Mouse (Mus musculus): ENCODE measurements at regions not wholly inside any gene's neighbourhood (a gene's known extent, or its start where the extent isn't known, plus 50 kb on each side); places are given as distances from the start of the nearest gene placed in this dataset.
A peak's percentile ranks its signal among the peaks of the same experiment; 100 is the strongest.

DNA sequence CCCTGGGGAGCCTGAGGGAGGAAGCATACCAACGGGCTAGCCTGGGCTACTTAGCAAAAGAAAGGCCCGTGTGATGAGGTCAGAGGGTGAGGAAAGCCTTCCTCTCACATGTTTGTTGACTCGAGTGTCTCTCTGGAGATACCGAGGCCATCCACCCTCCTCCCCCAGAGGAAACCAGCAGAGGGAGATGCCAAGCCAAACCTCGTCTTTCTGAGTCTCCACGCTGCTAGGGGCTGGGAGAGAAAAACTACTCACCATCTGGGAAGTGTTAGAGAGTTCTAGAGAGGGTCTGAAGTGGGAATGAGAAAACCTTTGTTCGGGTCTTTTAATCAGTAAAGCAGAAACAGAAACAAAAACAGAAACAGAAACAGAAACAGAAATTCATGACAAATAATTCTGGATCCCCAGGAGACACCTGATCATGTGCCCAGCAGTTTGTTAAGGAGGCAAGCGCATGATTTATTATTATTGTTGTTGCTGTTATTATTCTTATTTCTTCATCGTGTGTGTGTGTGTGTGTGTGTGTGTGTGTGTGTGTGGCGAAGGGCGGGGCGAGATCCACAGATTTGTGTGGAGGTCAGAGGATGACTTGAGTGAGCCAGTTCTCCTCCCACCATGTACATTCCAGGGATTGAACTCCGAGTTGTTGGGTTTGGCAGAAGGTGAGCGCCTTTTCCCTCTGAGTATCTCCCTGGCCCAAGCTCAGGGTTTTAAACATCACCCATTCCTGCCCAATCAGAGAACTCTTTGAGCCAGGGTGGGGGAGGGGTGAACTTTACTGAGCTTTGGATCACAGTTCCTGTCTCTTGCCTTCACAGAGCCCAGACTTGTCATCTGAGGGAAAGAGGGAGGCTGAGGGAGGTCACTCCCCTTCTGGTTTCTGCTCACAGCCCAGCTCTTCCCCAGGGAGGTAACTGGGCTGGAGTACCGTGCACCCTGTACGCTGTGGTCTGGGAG, 104.2 kb downstream of the Zfp36l2 start:
- H3K9me3 ChIP-seq: no peaks in the 10 kb centered on the region
- H3K27me3 ChIP-seq: no peaks in the 10 kb centered on the region
- H3K4me3 ChIP-seq: no peak overlapping the region
- peaks cover 29% of the 10 kb centered on the region for H3K4me1 ChIP-seq
- H3K27ac ChIP-seq (replicated peaks): no peak overlapping the region
- no peak overlapping the region for H3K9ac ChIP-seq (replicated peaks)
- WGBS: 71% methylated on average over 16 of the region's 16 CpGs
- no peaks in the 10 kb centered on the region for H3K36me3 ChIP-seq
- no peak overlapping the region for H3K4me2 ChIP-seq (replicated peaks)
- no peak for ATAC-seq (replicated peaks)

DNA sequence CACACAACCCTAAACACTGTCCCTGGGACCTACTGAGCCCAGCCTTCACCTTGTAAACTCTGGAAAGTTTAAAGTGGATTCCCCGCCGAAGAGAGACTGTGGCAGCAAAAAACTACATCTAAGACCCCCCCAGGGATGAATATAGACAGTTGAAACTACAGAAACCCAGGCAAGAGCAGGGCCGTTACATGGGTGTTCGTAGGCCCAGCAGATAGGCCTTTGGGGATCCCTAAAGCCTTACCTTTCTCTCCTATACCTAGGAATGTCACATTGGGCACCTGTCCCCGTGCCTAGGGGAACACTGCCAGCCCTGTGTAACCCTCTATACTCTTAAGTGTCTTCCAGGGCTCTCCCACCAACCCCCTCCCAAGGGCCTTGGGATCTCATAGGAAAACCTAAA, 105.2 kb downstream of the Zfp36l2 start:
- H3K27me3 ChIP-seq: no peaks in the 10 kb centered on the region
- H3K4me2 ChIP-seq (replicated peaks): no peak overlapping the region
- H3K4me1 ChIP-seq: peaks cover 29% of the 10 kb centered on the region
- no peaks in the 10 kb centered on the region for H3K36me3 ChIP-seq
- ATAC-seq (replicated peaks): no peak
- peak overlapping the region; percentile 91 for H3K27ac ChIP-seq (replicated peaks)
- 90% methylated on average over 5 of the region's 5 CpGs for WGBS
- H3K9me3 ChIP-seq: no peaks in the 10 kb centered on the region
- no peak overlapping the region for H3K4me3 ChIP-seq
- no peak overlapping the region for H3K9ac ChIP-seq (replicated peaks)

DNA sequence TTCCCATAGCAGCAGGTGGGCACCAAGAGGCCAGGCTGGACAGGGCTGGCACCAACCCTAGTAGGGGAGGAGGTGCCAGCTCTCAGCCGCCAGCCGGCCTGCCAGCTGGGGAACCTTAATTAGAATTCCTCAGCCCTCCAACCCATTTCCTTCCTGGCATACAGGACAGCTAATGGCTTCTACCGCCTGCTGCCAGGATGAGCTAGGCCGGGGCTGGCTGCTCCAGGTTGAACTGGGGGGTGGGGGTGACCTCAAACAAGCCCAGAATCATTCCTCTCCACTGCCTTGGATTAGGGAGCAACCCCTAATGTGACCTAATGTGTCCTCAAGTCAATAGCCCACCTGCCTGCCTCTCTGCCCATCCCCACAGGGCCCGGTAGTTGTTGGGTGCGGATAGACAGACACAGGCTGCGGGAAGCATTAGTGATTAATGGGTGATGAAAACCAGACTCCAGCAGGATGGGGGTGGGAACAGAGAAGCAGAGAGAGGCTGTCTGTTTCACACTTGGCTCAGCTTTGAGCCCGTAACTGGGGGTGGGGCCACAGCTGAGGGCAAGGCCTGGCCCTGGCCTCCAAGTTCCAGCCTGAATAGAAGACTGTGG, 105.9 kb downstream of the Zfp36l2 start:
- 31% methylated on average over 8 of the region's 8 CpGs for WGBS
- Histone ChIP-seq H3K4me3 (no peak overlapping the region), H3K4me1 (peaks cover 29% of the 10 kb centered on the region), H3K27me3 (no peaks in the 10 kb centered on the region), H3K9ac (replicated peaks) (no peak overlapping the region), H3K27ac (replicated peaks) (peak overlapping the region; percentile 91), H3K4me2 (replicated peaks) (no peak overlapping the region; the same call in 1 of the 2 replicates), H3K36me3 (no peaks in the 10 kb centered on the region), H3K9me3 (no peaks in the 10 kb centered on the region)
- peak; percentile 93 for ATAC-seq (replicated peaks)

DNA sequence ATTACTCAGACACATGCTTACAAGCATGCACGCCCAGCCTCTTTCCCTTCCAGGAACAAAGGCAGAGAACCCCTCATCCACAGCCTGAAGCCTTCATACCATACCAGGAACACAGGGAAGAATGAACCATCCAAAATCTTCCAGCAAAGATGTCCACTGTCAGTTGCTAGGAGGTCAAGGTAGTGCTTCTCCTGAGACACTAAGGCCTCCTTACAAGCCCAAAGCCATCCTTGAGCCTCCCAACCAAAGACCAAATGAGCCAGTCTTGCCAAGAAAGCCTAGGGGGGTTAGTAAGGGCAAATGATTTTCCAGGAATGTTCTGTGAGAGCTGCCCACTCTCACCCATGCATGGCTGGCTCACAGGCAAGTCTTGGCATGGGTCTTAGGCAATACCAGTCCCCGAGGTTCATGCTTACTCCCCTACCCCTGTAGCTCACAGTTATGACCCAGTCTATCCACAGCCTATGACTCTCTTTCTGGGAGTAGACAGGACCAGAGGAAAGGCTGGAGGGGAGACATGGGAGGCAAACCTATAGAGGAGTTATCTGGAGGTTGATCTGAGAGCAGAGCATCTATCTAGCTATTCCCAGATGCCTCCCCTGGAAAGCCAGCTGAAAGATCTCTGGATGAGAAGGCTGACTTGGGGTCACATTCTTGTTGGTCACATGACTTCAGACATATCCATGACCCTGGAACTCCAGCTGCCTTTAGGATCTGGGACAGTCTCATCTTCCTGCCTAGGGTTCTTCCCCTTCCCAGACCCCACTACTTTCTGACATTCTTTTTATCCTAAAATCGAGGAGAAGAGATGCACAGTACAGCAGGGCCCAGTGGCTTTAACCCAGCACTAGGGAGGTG, 112.4 kb downstream of the Zfp36l2 start:
- no peak for ATAC-seq (replicated peaks)
- WGBS: 69% methylated on average over 3 of the region's 3 CpGs
- Histone ChIP-seq H3K4me3 (no peak overlapping the region), H3K4me1 (no peaks in the 10 kb centered on the region), H3K9ac (replicated peaks) (no peak overlapping the region), H3K4me2 (replicated peaks) (no peak overlapping the region), H3K27me3 (no peaks in the 10 kb centered on the region), H3K9me3 (no peaks in the 10 kb centered on the region), H3K27ac (replicated peaks) (no peak overlapping the region), H3K36me3 (no peaks in the 10 kb centered on the region)

DNA sequence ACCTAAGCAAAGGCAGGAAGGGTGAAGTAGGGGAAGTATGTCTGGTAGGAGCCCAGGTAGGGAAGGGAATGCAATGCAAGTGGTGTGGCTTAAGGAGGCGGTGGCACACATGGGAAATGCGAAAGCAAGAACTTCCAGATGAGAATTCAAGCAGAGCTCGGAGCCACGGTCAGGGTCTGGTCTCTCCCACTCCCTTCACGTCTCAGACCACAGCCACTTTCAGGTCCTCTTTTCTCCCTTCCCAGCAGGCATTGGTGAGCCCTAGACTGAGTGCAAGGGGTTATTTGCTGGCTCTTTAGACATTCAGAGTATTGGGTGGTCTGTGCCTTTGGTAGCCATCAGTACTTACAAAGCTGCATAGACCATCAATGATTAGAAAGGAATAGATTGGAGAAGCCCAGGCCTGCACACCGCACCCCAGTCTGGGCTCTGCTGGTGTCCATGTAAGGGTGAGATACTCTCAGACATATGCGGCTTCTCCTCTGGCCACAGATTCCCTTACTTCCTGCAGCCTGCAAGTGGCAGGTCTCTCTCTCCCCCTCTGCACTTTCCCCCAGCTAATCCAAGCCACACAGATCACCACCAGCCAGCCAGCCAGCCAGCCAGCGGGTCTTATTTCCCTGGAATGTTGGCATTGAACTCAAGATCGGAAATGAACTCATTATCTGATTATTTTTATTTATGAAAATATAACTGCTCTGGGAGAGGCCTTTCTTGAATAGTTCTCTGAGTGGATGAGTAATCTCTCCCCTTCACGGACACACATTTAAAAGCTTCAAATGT, 113.6 kb downstream of the Zfp36l2 start:
- Histone ChIP-seq H3K9ac (replicated peaks) (no peak overlapping the region), H3K9me3 (no peaks in the 10 kb centered on the region), H3K27me3 (no peaks in the 10 kb centered on the region), H3K4me1 (no peaks in the 10 kb centered on the region), H3K4me2 (replicated peaks) (no peak overlapping the region), H3K4me3 (no peak overlapping the region), H3K27ac (replicated peaks) (no peak overlapping the region), H3K36me3 (no peaks in the 10 kb centered on the region)
- WGBS: 86% methylated on average over 10 of the region's 10 CpGs
- no peak for ATAC-seq (replicated peaks)

DNA sequence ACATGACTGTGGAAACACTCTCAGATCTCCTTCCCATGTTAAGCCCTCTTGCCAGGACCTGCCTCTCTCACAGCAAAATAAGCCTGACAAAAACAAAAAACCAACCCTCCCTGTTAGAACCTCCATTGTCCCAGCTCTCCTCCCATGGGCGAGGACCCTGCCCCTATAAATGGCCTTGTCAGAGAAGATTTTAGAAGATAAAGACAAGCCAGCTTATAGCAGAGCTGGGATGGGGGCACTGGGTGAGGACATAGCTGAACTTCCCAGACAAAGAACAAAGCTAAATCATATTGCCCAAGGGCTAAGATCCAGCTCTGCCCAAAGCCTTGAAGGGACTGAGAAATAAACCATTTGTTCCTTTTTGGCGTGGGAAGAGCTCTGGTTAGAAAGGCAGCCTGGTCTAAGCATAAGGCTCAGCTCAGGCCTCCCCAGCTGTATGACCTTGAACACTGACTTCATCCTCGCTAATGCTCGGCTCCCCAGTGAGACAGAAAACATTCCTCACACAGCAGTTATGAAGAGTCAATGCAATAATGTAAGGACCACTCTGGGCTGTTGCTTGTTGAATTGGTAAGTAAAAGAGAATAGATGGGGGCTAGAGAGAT, 115.2 kb downstream of the Zfp36l2 start:
- H3K27ac ChIP-seq (replicated peaks): no peak overlapping the region

DNA sequence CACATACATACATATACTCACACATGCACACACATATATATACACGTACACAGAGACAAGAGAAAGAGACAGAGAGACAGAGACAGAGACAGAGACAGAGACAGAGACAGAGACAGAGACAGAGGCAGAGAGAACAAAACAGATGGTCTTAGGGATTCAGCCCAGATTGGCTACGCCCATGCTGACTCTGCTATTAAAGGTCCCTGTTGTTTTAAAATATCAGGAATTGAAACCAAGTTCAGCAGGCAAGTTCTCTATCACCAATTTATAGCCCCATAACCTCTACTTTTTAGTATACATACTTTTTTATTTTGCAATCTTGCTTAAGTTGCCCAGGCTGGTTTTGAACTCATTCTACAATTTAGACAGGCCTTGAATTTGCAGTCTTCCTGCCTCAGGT, 115.9 kb downstream of the Zfp36l2 start:
- 89% methylated on average over 2 of the region's 2 CpGs for WGBS
- H3K4me2 ChIP-seq (replicated peaks): no peak overlapping the region
- no peaks in the 10 kb centered on the region for H3K36me3 ChIP-seq
- H3K27ac ChIP-seq (replicated peaks): no peak overlapping the region
- no peaks in the 10 kb centered on the region for H3K9me3 ChIP-seq
- H3K9ac ChIP-seq (replicated peaks): no peak overlapping the region
- no peaks in the 10 kb centered on the region for H3K27me3 ChIP-seq
- no peak overlapping the region for H3K4me3 ChIP-seq
- no peak for ATAC-seq (replicated peaks)
- H3K4me1 ChIP-seq: no peaks in the 10 kb centered on the region

More for the DNA sequence above, 115.2 kb downstream of the Zfp36l2 start:
- no peaks in the 10 kb centered on the region for H3K27me3 ChIP-seq
- no peak for ATAC-seq (replicated peaks)
- H3K4me2 ChIP-seq (replicated peaks): no peak overlapping the region
- 52% methylated on average over 4 of the region's 4 CpGs for whole genome bisulfite sequencing
- H3K9ac ChIP-seq (replicated peaks): no peak overlapping the region
- H3K36me3 ChIP-seq: no peaks in the 10 kb centered on the region
- no peak overlapping the region for H3K4me3 ChIP-seq
- H3K9me3 ChIP-seq: no peaks in the 10 kb centered on the region
- H3K4me1 ChIP-seq: no peaks in the 10 kb centered on the region

DNA sequence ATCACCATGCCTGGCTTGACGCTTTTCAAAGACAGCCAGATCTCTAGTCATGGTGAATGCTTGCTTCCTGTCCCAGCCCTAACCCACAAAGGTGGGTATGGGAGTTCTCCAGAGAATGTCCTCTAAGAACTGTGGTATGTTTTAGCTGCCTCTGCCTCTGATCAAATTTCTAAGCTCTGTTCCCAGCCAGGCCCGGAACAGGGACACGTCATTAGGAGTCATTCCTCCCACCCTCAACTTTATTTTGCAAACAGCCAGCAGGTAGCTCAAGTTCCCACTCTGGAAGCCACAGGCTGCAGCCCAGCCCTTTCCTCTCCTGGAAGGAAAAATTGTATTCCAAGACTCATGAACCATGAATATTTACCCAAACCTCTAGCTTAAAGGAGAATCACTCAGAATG, 117.2 kb downstream of the Zfp36l2 start:
- Histone ChIP-seq H3K9ac (replicated peaks) (no peak overlapping the region), H3K36me3 (no peaks in the 10 kb centered on the region), H3K27me3 (no peaks in the 10 kb centered on the region), H3K4me3 (no peak overlapping the region), H3K27ac (replicated peaks) (no peak overlapping the region), H3K9me3 (no peaks in the 10 kb centered on the region), H3K4me1 (no peaks in the 10 kb centered on the region), H3K4me2 (replicated peaks) (no peak overlapping the region)
- no peak for ATAC-seq (replicated peaks)
- 90% methylated on average over 3 of the region's 3 CpGs for WGBS

DNA sequence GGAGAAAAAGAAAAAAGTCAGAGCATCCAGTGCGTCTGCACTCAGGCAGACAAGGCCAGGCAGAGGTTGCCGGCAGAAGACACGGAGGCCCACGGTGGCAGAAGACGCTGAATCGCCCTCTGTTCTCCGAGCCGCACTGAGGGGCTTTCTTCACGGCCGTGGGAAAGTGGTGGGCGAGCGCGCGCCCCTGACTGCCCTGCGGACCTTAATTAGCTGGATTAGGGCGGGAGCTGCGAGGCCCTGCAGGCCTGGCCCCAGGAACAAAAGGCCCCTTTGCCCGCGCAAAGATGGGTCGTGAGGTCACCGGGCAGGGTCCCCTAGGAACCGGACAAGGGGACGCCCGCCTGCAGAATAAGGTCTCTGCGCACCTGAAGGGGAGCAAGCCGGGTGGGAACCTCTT, 120.6 kb downstream of the Zfp36l2 start:
- 15% methylated on average over 26 of the region's 26 CpGs for WGBS
- no peak for ATAC-seq (replicated peaks)
- Histone ChIP-seq H3K27ac (replicated peaks) (no peak overlapping the region), H3K4me3 (no peak overlapping the region), H3K36me3 (no peaks in the 10 kb centered on the region), H3K9me3 (no peaks in the 10 kb centered on the region), H3K27me3 (no peaks in the 10 kb centered on the region), H3K4me2 (replicated peaks) (no peak overlapping the region), H3K9ac (replicated peaks) (no peak overlapping the region), H3K4me1 (no peaks in the 10 kb centered on the region)

DNA sequence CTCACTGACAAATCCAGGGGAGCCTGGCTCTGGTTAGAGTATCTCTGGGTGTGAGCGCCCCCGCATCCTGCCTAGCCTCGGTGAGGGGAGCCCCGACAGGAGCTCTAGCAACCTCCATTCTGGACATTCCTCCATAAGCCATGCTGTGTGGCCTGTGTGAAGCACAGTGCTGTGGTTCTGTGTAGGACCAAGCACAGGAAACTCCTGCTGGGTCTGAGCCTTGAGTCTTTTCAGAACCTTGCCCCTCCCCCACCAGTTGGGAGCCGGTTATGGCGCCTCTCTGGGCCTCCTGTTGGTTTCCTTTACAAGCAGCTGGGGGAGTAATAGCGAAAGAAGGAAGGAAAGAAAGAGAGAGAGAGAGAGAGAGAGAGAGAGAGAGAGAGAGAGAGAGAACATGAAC, 124.0 kb downstream of the Zfp36l2 start:
- WGBS: 55% methylated on average over 7 of the region's 7 CpGs
- no peak for ATAC-seq (replicated peaks)
- H3K27me3 ChIP-seq: no peaks in the 10 kb centered on the region

DNA sequence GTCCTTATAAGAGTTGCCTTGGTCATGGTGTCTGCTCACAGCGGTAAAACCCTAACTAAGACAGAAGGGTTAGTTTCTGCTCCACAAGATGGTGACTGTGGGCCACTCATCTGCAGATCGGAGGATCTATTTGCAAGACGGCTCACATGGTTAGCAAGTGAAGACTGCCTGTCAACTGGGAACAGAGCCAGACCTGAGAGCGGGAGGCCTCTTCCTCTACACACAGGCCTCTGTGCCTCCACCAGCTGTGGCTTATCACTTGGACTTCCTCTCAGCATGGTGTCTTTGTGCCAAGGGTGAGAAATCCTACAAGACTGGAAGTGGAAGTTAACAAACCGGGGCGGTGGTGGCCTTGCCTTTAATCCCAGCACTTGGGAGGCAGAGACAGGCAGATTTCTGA, 126.1 kb downstream of the Zfp36l2 start:
- ATAC-seq (replicated peaks): no peak
- 83% methylated on average over 6 of the region's 6 CpGs for WGBS
- Histone ChIP-seq H3K4me3 (no peak overlapping the region), H3K27me3 (no peaks in the 10 kb centered on the region), H3K9me3 (no peaks in the 10 kb centered on the region), H3K9ac (replicated peaks) (no peak overlapping the region), H3K36me3 (no peaks in the 10 kb centered on the region), H3K27ac (replicated peaks) (no peak overlapping the region), H3K4me2 (replicated peaks) (no peak overlapping the region), H3K4me1 (peaks cover 18% of the 10 kb centered on the region)

More for the DNA sequence above, 124.0 kb downstream of the Zfp36l2 start:
- Histone ChIP-seq H3K27ac (replicated peaks) (no peak overlapping the region), H3K9ac (replicated peaks) (no peak overlapping the region), H3K36me3 (no peaks in the 10 kb centered on the region), H3K9me3 (no peaks in the 10 kb centered on the region), H3K4me2 (replicated peaks) (no peak overlapping the region), H3K4me3 (no peak overlapping the region), H3K4me1 (peaks cover 8% of the 10 kb centered on the region)
